Mouse (Mus musculus) small intestine, adult 2 months (tissue): ENCODE results near the gene Poln.

Experiments used
- CTCF ChIP-seq: fragments of 200-500 bp; IDR thresholded peaks from 2 replicates; pipeline ENCODE4 v1.5.1; 2012; ENCODE audit warnings: low read depth, mild to moderate bottlenecking, control low read depth, inconsistent platforms, low read length, moderate library complexity, mixed read lengths; ENCODE audit not compliant: insufficient replicate concordance, insufficient read length; ENCODE audit errors: extremely low read depth
- POLR2A ChIP-seq: fragments of 200-500 bp; IDR thresholded peaks from 2 replicates; pipeline ENCODE4 v1.6.1; 2012; ENCODE audit warnings: low read depth, mild to moderate bottlenecking, control low read depth, inconsistent platforms, low read length, moderate library complexity

DNA sequence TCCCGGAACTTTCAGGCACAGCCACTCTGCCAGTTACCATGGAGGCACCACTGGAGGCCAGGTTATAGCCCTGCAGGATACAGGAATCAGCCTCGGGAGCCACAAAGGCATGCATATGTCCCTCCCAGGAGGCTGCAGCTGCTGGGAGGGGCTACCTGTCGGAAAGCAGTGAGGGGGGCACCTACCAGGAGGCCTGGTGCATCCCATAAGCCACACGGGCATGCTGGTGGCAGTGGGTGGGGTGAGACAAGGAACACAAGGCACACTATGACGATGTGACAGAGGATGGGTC, 6.1 kb upstream of the Poln start:
- TF ChIP-seq POLR2A (no peak), CTCF (no peak)
